Mouse (Mus musculus) olfactory bulb, adult 2 months (tissue): Measurements from ENCODE around the gene Pou2f1.

ENCODE experiments used
- CTCF ChIP-seq: fragments of 200-500 bp; IDR thresholded peaks from 2 replicates; pipeline ENCODE4 v1.5.1; 2012; ENCODE audit warnings: low read depth, mild to moderate bottlenecking, low read length, moderate library complexity; ENCODE audit not compliant: insufficient read depth
- POLR2A ChIP-seq: fragments of 200-500 bp; IDR thresholded peaks from 2 replicates; pipeline ENCODE4 v1.6.1; 2012; ENCODE audit warnings: mild to moderate bottlenecking, low read depth, low read length, moderate library complexity; ENCODE audit not compliant: insufficient read depth

- TF ChIP-seq POLR2A: no peak
- no peak for TF ChIP-seq CTCF
These were observed 158.9 kb downstream of the Pou2f1 start for GRCm38 (mm10) chr1:165843586-165843985.
